Mouse (Mus musculus) 3T3-L1 (cell line): Measurements from ENCODE around the gene Tjp2.
A peak's percentile ranks its signal among the peaks of the same experiment; 100 is the strongest.
"Not testable (repeated sequence)": the region's sequence is repeated elsewhere in the genome, so short reads cannot be mapped to it uniquely, and the experiment has no call there.

Source experiments
- DNase-seq: peaks from one replicate; pipeline ENCODE4 v3.0.0-alpha.2; 2015; ENCODE audit warnings: low read depth, low spot score

The Tjp2 gene

DNA sequence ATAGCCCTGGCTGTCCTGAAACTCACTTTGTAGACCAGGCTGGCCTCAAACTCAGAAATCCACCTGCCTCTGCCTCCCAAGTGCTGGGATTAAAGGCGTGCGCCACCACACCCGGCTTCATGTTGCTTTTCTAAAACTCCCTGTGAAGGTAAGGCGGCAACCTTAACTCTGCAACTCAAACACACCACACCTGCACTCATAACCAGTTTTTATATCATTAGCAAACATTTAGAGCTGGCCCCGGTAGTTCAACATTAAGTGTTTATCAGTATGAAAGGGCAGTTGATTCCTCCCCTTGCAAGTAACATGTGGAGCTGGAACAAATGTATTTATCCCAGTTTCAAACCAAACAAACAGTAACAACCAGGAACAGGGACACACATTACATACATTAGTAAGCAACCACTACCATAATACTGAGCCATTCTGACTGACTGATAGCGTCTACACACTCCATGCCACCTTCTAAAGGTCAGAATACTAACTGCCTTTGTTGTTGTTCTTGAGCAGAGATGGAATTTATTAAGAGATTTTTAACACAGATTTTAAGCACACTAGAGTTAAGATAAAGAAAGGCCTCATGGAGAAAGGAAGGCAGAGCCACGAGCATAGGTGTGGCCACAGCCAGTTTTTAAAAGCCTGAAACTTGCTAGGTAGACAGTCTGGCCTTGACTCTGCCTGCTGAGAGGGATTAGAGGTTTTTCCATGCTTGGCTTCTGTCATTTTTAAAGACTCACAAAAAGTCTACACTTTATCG is 101.1 kb downstream of the Tjp2 start:
- no peak for DNase-seq

DNA sequence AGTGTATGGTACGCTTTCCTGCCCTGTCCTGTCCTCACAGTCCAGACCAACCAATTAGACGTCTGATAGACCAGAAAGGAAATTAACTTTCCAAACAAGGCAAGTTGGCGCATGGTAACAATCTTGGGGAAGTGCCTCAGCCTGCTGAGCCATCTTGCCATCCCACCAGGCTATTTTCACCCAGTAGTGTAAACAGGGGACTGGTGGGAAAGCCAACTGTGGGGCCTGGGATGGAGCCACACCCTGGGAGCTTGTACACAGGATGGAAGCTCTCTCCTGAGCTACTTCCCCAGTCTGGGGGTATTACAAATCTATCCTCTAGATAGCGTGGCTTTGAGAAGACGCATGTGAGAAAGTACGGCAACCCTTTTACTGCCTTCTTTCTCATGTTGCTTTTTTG is 101.7 kb downstream of the Tjp2 start:
- no peak for DNase-seq

DNA sequence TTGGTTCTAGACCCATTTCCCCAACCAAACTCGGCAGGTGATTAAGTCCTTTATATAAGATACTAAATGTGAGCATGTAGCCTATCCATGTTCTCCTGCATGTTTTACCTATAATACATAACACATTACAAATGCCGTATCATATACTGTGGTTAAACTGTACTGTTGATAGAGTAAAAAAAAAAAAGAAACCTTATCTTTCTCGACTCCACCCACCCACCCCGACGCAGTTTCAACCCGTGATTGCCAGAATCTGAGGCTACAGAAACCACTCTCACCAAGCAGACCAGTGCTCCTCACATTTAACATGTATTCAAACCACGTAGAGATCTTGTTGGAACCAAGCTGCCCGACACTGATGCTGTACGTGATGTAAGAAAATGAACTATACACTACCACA is 102.2 kb downstream of the Tjp2 start:
- DNase-seq: no peak

DNA sequence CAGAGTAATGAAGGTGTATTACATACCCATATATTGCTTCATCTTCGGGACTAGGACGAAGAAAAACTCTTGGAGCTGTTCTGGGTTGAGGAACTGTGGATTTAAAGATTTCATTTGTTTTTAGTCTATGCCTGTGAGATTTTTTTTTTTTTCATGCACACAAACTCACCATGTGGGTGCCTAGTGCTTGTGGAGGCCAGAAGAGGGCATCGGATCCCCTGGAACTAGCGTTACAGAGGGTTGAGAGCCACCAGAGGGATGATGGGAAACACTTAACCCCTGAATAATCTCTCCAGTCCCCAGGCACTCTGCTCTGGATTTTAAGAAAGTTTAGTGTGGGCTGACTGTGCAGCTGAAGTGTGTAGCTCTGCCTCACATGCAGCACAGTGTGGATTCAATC is 104.0 kb downstream of the Tjp2 start:
- peak; percentile 37 for DNase-seq

DNA sequence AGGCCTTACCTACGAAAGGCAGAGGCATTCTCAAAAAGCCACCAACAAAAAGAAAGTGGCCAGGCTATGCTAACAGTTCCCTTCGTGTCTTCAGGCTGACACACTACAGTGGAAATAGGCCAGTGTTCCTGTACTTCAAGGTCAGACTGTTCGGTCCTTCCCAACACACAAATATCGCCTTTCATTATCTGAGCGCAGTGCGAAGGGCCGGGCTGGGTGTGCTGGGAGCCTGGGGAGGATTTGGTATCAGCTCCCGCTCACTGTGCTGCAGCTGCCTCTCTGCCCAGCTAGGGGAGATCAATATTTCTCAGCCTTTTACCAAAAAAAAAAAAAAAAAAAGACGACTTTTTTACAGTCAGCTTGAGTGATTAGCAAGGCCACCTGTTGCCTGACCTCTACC is 106.1 kb downstream of the Tjp2 start:
- no peak for DNase-seq

DNA sequence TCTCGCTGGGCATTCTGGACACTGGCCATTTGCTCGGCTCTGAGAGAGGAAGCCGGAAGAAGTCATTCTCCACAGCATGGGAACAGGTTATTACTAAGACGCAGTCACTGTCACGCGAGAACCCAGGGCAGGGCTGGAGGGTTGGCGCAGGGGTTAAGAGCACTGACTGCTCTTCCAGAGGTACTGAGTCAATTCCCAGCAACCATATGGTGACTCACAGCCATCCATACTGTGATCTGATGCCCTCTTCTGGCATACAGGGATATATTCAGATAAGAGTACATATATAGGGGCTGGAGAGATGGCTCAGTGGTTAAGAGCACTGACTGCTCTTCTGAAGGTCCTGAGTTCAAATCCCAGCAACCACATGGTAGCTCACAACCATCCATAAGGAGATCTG is 113.2 kb downstream of the Tjp2 start:
- peak; percentile 54 for DNase-seq

DNA sequence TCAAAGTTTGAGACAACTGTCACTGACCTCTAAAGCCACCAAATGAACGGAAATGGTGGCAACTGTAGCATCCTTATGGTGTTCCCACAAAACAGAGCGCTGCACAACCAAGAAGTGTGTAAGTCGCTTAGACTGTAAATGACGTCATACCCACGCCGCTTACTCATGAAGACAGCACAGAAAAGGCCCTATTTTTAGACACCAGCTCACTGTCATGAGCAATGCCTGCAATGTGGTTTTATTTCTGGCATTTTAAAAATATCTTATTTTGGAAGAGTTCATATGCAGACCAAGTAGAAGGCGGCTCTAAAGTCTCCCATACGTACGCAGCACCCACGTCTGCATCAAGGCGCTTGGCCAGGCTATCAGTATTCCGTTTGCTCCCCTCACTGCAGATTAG is 117.1 kb downstream of the Tjp2 start:
- peak; percentile 58 for DNase-seq

DNA sequence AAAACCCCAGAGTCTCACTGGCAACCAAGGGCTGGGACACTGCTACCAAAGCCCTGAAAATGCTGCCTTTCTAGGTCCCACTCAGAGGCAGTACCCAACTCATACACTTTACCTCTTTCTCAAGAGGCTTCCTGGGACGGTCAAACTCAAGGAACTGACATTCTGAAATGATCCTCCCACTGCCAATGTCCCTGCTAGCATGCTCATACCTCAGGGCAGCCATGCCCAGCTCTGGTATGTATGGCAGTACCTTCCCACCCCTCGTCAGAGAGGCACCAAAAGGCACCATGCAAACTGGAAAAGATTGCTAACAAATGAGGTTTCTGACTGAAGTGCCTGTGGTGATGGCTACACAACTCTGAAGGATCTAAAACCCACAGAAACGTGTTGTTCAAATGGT is 121.0 kb downstream of the Tjp2 start:
- no peak for DNase-seq

DNA sequence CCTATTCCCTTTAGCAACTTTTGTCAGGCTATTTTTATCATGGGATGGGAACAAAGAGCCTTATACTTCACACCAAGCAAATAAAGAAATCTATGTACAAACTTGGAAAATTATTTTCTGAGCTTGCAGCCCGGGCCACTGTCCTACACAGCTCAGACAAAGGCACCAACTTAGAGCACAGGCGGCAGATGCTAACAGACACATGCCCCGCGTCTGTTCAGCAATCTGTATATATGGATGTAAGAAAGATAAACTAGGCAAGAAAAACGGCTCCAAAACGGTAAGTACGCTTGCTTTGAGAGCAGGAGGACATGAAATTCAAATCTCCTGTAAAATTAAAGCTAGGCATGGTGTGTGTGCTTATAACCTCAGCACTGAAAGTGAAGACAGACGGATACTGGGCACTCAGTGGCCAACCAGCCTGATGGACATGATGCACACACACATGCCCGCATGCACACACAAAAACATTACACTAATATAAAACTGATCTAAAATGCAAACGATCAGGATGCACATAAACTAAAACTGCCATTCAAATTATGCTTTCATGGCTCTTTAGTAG is 122.2 kb downstream of the Tjp2 start:
- no peak for DNase-seq

DNA sequence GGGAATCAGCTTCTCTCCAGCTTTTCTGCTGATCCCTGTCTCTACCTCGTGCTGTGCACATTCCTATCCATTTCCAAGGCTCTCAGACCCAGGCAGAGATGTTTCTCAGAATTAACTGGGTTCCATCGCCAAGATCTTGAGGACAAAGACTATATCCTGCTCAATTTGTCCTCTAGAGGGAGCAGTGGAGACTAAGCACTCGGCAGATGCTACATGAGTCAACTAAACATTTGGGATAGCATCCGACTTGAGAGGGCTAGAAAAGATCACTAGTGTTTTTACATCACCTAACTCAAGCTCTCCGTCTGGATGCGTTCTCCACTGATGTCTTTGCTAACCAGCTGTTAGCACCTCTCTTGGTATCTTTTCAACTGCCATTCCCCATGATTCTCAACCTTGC is 123.6 kb downstream of the Tjp2 start:
- DNase-seq: peak; percentile 56

DNA sequence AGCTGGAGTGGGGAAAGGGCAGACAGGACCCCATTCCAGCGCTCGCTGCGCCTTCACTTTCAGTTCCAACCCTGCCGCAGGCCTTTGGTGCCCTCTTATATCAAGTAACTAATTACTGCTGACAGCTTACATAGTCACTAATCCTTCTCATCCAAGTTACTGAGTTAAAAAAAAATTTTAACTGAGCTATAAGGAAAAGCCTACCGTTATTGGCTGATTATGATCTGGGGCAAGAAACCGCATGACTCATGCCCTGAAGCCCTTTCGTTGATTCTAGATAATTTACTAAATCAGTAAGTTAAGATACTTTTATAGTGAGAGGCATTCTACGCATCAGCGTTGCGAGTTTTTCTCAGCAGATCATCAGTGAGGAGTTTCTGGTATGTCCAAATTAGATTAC is 126.1 kb downstream of the Tjp2 start:
- DNase-seq: no peak

DNA sequence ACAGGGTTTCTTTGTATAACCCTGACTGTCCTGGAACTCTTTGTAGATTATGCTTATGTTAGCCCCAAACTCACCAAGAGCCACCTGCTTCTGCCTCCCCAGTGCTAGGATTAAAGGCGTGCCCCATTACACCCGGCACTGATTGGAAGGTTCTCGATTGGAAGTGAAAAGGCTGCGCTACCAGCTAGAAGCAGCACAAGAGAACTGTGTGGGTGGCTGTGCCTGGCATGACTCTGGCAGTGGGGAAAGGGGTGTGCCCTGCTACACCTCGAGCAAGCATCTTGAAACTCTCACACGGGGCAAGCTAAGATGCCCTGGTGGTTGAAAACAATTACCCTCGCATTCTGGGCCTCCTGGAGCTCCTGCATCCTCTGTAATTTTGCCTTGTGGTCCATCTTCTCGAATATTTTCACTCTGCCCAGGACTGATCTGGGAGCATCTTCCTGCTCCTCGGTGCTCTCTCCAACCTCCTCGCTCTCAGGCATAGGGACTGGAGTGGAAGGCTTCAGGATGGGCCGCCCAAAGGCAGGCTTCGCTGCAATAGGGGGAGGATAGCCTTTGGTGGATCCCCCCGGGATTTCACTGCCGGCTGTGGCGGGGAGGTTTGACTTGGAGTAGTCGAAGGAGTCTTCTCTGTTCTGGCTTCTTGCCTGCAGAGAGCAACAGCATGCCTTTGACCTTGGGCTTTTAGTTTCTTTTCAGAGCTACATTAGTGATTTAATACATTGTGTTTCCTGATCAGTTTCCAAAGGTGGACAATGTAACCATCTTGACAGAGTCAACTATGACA is 127.0 kb downstream of the Tjp2 start:
- DNase-seq: no peak

DNA sequence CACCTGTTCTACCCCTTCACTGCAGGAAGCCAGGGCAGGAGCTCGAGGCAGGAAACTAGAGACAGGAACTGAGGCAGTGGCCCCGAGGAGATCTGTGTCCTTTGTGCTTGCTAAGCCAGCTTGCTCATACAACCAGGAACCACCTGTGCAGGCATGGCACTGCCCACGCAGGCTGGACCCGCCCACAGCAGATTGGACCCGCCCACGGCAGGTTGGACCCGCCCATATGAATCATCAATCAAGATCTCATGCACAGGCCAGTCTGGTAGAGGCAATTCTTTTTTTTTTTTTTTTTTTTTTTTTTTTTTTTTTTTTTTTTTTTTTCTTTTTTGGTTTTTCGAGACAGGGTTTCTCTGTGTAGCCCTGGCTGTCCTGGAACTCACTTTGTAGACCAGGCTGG is 132.8 kb downstream of the Tjp2 start:
- not testable (repeated sequence) for DNase-seq

DNA sequence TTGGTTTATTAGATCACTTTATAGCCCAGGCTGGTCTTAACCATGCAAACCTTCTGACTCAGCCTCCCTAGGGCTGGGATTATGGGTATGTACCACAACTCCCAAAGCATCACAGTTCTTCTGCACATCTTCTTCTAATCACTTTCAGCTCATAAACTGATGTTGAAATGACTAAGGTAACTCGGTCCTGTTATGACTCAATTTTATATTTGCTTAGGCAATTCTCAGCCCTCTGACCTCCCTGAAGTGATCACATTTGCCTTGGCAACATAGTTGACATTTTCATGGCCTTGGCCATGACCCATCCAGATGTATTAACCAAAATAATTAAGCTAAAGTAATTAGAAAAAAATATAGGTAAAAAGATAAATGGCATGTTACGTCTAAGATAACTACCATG is 134.5 kb downstream of the Tjp2 start:
- peak; percentile 85 for DNase-seq

DNA sequence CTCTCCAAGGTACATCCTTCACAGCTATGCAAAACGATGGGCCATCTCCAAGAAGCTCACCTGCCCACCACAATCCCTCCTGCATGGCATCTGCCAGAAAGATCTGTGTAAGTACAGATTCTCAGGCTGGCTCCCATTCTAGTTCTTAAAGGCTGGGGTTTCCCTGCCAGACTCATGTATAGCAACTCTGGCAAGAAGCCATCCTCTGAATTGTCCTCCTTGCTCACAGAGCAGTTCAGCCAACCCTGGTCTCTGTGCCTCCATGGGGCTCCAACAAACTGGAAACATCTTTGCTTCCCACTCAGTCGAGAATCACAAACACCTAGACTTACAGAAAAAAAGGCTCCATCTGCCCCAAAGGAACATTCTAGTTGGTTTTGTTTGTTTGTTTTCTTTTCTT is 139.5 kb downstream of the Tjp2 start:
- DNase-seq: peak; percentile 57

DNA sequence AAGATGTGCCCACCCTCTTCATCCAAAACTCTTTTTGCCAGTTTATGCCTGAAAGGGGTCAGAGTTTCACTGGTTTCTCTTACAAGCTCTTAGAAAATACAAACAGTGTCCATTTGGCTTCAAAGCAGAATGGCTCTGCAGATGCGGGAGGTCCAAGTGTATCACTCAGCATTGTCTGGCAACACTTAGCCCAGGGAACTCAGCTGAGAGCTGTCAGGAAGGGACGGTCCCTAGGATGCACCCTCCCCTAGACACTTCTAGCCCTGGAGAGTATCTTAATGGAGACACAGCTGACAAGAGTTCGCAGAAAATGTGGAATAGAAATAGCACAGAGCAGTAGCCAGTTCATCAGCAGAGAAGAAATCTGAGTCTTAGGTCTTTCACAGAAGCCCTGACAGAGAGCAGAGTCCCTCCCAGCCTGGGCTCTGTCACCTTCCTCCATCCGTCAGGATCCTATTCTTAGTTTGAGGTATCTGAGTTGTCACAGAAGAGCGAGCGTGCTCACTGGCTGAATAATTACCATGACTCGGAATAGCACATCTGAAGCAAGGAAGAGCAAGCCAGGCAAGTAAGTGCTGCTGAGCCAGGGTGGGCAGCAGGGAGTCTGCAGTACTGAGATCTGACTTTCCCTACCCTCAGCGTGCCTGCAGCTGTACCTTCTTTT is 144.3 kb downstream of the Tjp2 start:
- DNase-seq: no peak

DNA sequence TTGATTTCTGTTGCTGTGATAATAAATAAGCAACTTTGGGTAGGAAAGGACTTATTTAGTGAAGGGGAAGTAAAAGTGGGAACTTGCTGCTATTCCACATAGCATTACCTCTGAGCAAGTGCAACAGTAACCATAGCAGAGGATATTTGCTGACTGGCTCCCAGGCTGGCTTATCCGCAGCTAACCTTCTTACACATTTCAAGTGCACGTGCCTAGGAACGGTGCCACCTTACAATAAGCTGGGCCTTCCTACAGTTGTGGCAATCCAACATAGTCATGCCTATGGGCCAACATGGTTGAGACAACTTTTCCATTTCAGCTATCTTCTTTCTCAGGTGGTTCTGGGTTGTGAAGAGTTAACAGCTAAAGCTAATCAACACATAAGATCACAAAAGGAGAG is 147.2 kb downstream of the Tjp2 start:
- DNase-seq: no peak

DNA sequence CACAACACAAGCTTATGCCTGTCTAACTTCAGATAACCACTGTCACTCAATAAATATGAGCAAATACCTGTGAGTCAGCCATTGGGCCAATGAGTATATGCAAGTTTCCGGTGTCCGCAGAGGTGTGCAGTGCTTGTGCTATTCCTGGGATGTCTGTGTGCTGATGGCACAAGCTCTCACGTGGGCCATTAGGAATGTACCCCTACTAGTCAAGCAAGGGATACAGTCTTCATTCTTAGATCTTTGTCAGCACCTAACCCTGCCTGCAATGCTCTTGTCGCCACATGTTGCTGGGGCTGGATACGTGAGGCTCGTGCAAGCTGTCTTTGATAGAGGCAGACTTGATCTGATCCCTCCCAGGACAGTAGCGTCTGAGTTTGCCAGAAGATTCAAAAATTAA is 148.3 kb downstream of the Tjp2 start:
- DNase-seq: no peak

DNA sequence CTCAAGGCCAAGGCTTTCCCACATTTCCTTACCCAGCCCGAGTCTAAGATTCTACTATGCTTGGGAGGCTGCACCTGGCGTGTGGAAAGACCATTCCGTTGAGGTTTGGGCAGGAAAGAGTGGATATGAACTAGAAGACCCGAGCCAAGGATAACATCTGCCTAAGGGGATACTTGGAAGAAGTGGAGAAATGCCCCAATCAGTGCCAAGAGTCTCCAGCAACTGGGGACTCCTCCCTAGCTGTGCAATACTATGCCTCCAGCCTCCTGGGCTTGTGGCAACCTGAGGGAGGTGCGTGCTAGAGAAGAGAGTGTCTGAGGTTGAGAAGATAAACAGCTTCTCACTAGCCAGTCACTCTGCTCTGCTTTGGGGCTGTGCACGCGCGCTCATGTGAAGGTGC is 148.9 kb downstream of the Tjp2 start:
- peak; percentile 50 for DNase-seq

DNA sequence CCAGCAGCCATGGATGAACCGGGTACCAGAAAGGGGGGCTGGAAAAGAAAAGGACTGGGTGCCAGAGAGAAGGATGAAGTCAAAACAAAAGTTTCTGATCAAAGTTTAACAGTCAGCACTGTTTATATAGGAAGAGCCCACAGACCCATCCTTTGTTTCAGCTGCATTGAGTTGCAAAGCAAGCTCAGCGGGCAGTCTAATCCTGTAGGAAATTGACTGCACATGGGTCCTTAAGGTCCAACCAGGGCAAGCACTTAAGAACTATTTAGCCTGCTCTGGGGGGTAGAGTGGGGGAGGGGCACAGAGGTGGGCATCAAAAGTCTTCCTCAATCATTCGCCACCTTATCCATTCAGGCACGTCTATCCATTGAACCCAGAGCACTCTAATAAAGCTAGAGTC is 151.7 kb downstream of the Tjp2 start:
- DNase-seq: no peak

DNA sequence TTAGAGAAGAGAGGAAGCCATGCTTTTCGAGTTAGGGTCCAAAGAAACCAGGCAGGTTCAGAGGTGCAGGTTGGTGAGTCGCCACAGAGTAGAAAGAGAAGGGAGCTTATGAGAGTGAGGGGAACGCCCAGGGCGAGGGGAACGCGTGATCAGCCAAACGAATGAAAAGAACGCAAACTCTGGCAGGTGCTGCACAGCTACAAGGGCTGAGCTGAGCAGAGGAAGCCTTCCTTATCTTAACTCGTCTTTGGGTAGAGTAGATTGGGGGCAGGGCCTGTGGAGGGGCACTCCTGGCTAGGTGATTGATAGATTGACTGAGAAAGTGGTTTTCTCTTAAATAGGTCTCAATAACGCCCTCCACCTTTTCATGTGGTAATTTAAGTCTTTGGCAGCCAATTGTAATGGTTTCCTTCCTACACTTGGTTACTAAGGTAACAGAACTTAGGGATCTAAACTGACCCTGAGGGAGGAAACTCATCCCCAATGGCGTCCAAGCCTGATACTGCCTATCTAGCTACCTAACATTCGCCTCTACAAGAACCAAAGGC is 160.4 kb downstream of the Tjp2 start:
- no peak for DNase-seq

DNA sequence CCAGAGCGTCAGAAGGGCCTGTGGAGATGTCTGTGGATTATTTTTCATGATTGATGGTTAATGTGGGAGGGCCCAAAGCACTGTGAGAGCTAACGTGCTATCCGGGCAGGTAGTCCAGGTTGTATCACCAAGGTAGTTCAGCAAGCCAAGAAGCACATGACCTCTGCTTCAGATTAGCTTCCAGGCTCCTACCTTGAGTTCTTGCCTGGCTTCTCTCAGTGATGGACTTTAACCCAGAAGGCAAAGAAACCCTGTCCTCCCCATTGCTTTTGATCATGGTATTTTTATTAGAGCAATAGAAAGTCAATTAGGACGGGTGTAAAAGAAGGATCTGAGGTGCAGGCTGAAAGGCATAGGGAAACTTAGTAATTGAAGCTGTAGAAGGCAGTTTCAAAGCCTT is 161.2 kb downstream of the Tjp2 start:
- no peak for DNase-seq
